Mouse (Mus musculus): ENCODE measurements at regions not wholly inside any gene's neighbourhood (a gene's known extent, or its start where the extent isn't known, plus 50 kb on each side); places are given as distances from the start of the nearest gene placed in this dataset.

GRCm38 (mm10) chr16:87039861-87040260 is 314.1 kb upstream of the N6amt1 start:
- TF ChIP-seq CTCF (IDR thresholded peaks at IDR 0.05; ENCODE audit: low read depth) (no peak), EP300 (IDR thresholded peaks at IDR 0.05; ENCODE audit: low read depth) (no peak)

All from liver, embryonic 14.5 days (tissue).